Mouse (Mus musculus): Measurements from ENCODE around the gene Slc47a1. TPM values are rescaled to one million over a fixed set of nuclear protein-coding genes. Genes with fewer than 3 reads are reported as not detected.
A peak's percentile ranks its signal among the peaks of the same experiment; 100 is the strongest.

Slc47a1 gene
- total RNA-seq, 1 experiment: 31.6 TPM

DNA sequence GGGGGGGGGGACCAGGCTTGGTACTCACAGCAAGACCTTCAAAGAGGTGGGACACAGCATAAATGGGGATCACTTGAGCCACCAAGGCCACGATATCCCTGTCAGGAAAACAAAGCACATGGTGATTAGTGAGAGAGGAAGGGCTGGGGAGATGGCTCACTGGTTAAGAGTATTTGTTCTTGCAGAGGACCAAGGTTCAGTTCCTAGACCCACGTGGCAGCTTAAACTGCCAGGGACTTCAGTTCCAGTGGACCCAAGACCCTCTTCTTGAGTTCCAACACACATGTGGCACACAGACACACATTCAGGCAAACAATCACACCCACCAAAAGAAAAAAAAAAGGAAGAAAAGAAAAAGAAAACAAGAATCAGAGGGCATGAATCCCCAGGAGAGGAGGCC is 25.1 kb downstream of the Slc47a1 start:
- Histone ChIP-seq H3K9me3 (ENCODE audit: control insufficient read depth, insufficient read depth, low read depth, low read length) (no peaks in the 10 kb centered on the region), H3K4me1 (ENCODE audit: control insufficient read depth in 2 of 2, insufficient read depth in 2 of 2, low read length in 2 of 2, poor library complexity in 1 of 2) (peaks cover 0 to 8% of the 10 kb centered on the region in 2 experiments; a peak in 2 of 4 replicates), H3K27ac (ENCODE audit: insufficient read depth, low read depth, low read length, poor library complexity, severe bottlenecking) (no peak overlapping the region), H3K4me3 (ENCODE audit: insufficient read depth in 1 of 2, low read depth in 1 of 2, low read length in 2 of 2, poor library complexity in 1 of 2, severe bottlenecking in 1 of 2) (no peak overlapping the region), H3K9ac (ENCODE audit: insufficient read depth, low read depth, low read length, poor library complexity, severe bottlenecking) (no peak overlapping the region), H3K36me3 (ENCODE audit: control insufficient read depth, insufficient read depth, low read length, poor library complexity, severe bottlenecking) (peaks cover 2% of the 10 kb centered on the region; the same call in 1 of the 2 replicates)
- no peak for TF ChIP-seq ZC3H11A (IDR thresholded peaks at IDR 0.05; ENCODE audit: borderline replicate concordance, low read depth, low read length)
- TF ChIP-seq ZNF384 (IDR thresholded peaks at IDR 0.05; ENCODE audit: low read depth, low read length): no peak
- no peak for TF ChIP-seq MAFK (IDR thresholded peaks at IDR 0.05; ENCODE audit: insufficient read depth, low read depth, low read length)
- no peak for TF ChIP-seq CHD2 (IDR thresholded peaks at IDR 0.05; ENCODE audit: low read depth, low read length)
- DNase-seq (ENCODE audit: low read depth, low spot score): no peak
- in situ Hi-C loops (cut with MboI; ENCODE audit: low sequenced_read_pairs in 2 of 2, unreplicated experiment in 2 of 2): no loop called here

DNA sequence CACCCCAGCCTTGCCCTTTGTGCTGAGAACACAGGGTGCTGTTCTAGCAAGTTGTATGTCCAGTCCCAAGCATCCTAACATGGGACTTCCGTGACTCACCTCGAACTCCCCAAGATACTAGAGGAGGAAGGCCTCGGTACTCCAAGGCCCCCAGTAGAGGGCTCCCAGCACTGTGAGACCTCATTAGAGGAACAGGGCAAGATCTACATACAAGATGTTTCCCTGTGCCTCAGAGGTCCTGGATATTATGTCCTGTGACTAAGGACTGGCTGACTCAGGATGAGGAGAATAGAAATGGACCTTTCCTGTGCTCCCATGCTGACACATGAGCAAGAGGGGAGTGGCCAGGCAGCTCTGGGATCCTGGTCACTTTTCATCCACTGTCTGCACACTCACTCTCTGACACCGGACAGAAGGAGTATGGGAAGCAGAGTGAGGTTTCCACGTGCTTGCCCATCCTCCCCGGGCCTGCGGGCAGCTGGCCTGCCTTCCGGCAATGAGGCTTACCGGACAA is 25.9 kb downstream of the Slc47a1 start:
- Histone ChIP-seq H3K9ac (ENCODE audit: insufficient read depth, low read depth, low read length, poor library complexity, severe bottlenecking) (no peak overlapping the region), H3K4me1 (ENCODE audit: control insufficient read depth in 2 of 2, insufficient read depth in 2 of 2, low read length in 2 of 2, poor library complexity in 1 of 2) (peaks cover 0 to 8% of the 10 kb centered on the region in 2 experiments; a peak in 2 of 4 replicates), H3K9me3 (ENCODE audit: control insufficient read depth, insufficient read depth, low read depth, low read length) (no peaks in the 10 kb centered on the region), H3K4me3 (ENCODE audit: insufficient read depth in 1 of 2, low read depth in 1 of 2, low read length in 2 of 2, poor library complexity in 1 of 2, severe bottlenecking in 1 of 2) (no peak overlapping the region), H3K36me3 (ENCODE audit: control insufficient read depth, insufficient read depth, low read length, poor library complexity, severe bottlenecking) (peaks cover 2% of the 10 kb centered on the region; the same call in 1 of the 2 replicates), H3K27ac (ENCODE audit: insufficient read depth, low read depth, low read length, poor library complexity, severe bottlenecking) (no peak overlapping the region)
- TF ChIP-seq MAFK (IDR thresholded peaks at IDR 0.05; ENCODE audit: insufficient read depth, low read depth, low read length): no peak
- TF ChIP-seq ZNF384 (IDR thresholded peaks at IDR 0.05; ENCODE audit: low read depth, low read length): no peak
- no peak for TF ChIP-seq HCFC1 (IDR thresholded peaks at IDR 0.05; ENCODE audit: borderline replicate concordance, insufficient read depth, low read length)
- TF ChIP-seq CHD2 (IDR thresholded peaks at IDR 0.05; ENCODE audit: low read depth, low read length): no peak
- in situ Hi-C loops (cut with MboI; ENCODE audit: low sequenced_read_pairs in 2 of 2, unreplicated experiment in 2 of 2): no loop called here
- no peak for DNase-seq (ENCODE audit: low read depth, low spot score)

DNA sequence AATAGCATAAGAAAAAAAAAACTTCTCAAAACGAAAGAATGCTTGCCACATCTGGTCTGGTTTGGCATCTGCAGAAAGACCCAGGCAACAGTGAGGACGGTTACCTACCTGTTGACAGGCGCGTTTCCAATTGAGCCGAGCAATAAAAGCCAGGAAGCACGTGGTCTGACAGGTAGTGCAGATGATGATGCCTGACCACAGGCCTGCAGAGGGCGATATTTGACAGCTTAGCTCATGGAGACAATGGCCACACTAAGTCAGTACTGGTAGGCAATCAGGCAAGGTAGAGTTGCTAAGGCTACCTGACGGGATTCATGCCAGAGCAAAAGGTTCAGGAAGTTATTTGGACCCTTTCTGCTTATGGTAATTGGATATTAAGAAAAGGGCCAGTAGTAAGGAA is 28.8 kb downstream of the Slc47a1 start:
- peaks cover 0 to 5% of the 10 kb centered on the region in 2 experiments; a peak in 2 of 4 replicates for H3K4me1 ChIP-seq (ENCODE audit: control insufficient read depth in 2 of 2, insufficient read depth in 2 of 2, low read length in 2 of 2, poor library complexity in 1 of 2)
- no peaks in the 10 kb centered on the region for H3K9me3 ChIP-seq (ENCODE audit: control insufficient read depth, insufficient read depth, low read depth, low read length)
- H3K27ac ChIP-seq (ENCODE audit: insufficient read depth, low read depth, low read length, poor library complexity, severe bottlenecking): no peak overlapping the region
- DNase-seq (ENCODE audit: low read depth, low spot score): peak; percentile 72
- no peak overlapping the region for H3K4me3 ChIP-seq (ENCODE audit: insufficient read depth in 1 of 2, low read depth in 1 of 2, low read length in 2 of 2, poor library complexity in 1 of 2, severe bottlenecking in 1 of 2)
- no peak overlapping the region for H3K9ac ChIP-seq (ENCODE audit: insufficient read depth, low read depth, low read length, poor library complexity, severe bottlenecking)
- H3K36me3 ChIP-seq (ENCODE audit: control insufficient read depth, insufficient read depth, low read length, poor library complexity, severe bottlenecking): peaks cover 2% of the 10 kb centered on the region; the same call in 1 of the 2 replicates
- peak; percentile 77; the same call in 1 of the 2 replicates for TF ChIP-seq ZC3H11A (IDR thresholded peaks at IDR 0.05; ENCODE audit: borderline replicate concordance, low read depth, low read length)
- no peak for TF ChIP-seq CHD2 (IDR thresholded peaks at IDR 0.05; ENCODE audit: low read depth, low read length)
- in situ Hi-C loops (cut with MboI; ENCODE audit: low sequenced_read_pairs in 2 of 2, unreplicated experiment in 2 of 2): no loop called here

DNA sequence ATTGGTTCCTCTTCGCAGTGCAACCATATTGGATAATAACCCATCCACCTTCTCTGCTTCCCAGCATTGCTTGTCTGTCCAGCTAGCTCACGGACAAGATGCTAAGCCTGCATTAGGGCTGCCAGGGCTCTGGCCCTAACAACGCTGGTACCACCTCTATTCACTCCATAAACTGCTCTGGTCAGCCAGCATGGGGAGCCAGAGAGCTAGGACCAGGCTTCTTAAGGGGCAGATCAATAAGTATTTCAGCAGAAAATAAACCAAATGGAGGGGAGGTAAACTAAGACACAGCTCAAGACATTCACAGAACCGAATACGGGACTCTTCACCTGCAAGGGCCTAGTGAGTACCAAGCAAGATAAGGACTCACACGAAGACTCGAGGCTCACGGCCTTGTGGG is 32.0 kb downstream of the Slc47a1 start:
- no peak overlapping the region for H3K27ac ChIP-seq (ENCODE audit: insufficient read depth, low read depth, low read length, poor library complexity, severe bottlenecking)
- TF ChIP-seq HCFC1 (IDR thresholded peaks at IDR 0.05; ENCODE audit: borderline replicate concordance, insufficient read depth, low read length) (no peak), ZNF384 (IDR thresholded peaks at IDR 0.05; ENCODE audit: low read depth, low read length) (no peak), ZC3H11A (IDR thresholded peaks at IDR 0.05; ENCODE audit: borderline replicate concordance, low read depth, low read length) (no peak), MAFK (IDR thresholded peaks at IDR 0.05; ENCODE audit: insufficient read depth, low read depth, low read length) (no peak), CHD2 (IDR thresholded peaks at IDR 0.05; ENCODE audit: low read depth, low read length) (no peak)
- DNase-seq (ENCODE audit: low read depth, low spot score): no peak
- H3K9ac ChIP-seq (ENCODE audit: insufficient read depth, low read depth, low read length, poor library complexity, severe bottlenecking): no peak overlapping the region
- in situ Hi-C loops (cut with MboI; ENCODE audit: low sequenced_read_pairs in 2 of 2, unreplicated experiment in 2 of 2): no loop called here
- no peak overlapping the region for H3K4me3 ChIP-seq (ENCODE audit: insufficient read depth in 1 of 2, low read depth in 1 of 2, low read length in 2 of 2, poor library complexity in 1 of 2, severe bottlenecking in 1 of 2)
- H3K36me3 ChIP-seq (ENCODE audit: control insufficient read depth, insufficient read depth, low read length, poor library complexity, severe bottlenecking): peaks cover 2% of the 10 kb centered on the region; the same call in 1 of the 2 replicates
- H3K4me1 ChIP-seq (ENCODE audit: control insufficient read depth in 2 of 2, insufficient read depth in 2 of 2, low read length in 2 of 2, poor library complexity in 1 of 2): no peaks in the 10 kb centered on the region; a peak in 1 of 4 replicates
- H3K9me3 ChIP-seq (ENCODE audit: control insufficient read depth, insufficient read depth, low read depth, low read length): no peaks in the 10 kb centered on the region
